Mouse (Mus musculus): ENCODE measurements around the gene Ifit2. TPM values are rescaled to one million over a fixed set of nuclear protein-coding genes. Genes with fewer than 3 reads are reported as not detected.

Gene Ifit2
- 1 to 10 TPM; 6.9 to 7.1 TPM for total RNA-seq (2021)

GRCm38 (mm10) chr19:34550534-34551223 lies at the start of gene Ifit2:
Ifit2 (plus strand) TSS chr19:34550694.
- peak; percentile 74 to 81 for DNase-seq (ENCODE audit: extremely low spot score in 1 of 2, low spot score in 2 of 2)
- intact Hi-C loops (cut with DNase I): loop anchor here (2.0 kb wide), 1 partner anchor 216 kb away; no protein-coding TSS in a partner anchor

- peak; percentile 20 to 70 for DNase-seq (ENCODE audit: extremely low spot score in 1 of 2, low spot score in 2 of 2)
- intact Hi-C loops (cut with DNase I): no loop called here
Observed at GRCm38 (mm10) chr19:34500763-34501162, 49.7 kb upstream of the Ifit2 start.

- no peak for DNase-seq (ENCODE audit: extremely low spot score in 1 of 2, low spot score in 2 of 2)
- intact Hi-C loops (cut with DNase I): no loop called here
Observed at GRCm38 (mm10) chr19:34505161-34505721, 45.3 kb upstream of the Ifit2 start.

GRCm38 (mm10) chr19:34510717-34511116 lies 39.8 kb upstream of the Ifit2 start:
- intact Hi-C loops (cut with DNase I): no loop called here
- peak in 1 of 2 experiments; percentile 50 for DNase-seq (ENCODE audit: extremely low spot score in 1 of 2, low spot score in 2 of 2)

GRCm38 (mm10) chr19:34511528-34511927 lies 39.0 kb upstream of the Ifit2 start:
- no peak for DNase-seq (ENCODE audit: extremely low spot score in 1 of 2, low spot score in 2 of 2)
- intact Hi-C loops (cut with DNase I): no loop called here

GRCm38 (mm10) chr19:34515681-34516080 lies 34.8 kb upstream of the Ifit2 start:
- intact Hi-C loops (cut with DNase I): no loop called here
- no peak for DNase-seq (ENCODE audit: extremely low spot score in 1 of 2, low spot score in 2 of 2)

- DNase-seq (ENCODE audit: extremely low spot score in 1 of 2, low spot score in 2 of 2): no peak
- intact Hi-C loops (cut with DNase I): no loop called here
Observed at GRCm38 (mm10) chr19:34516346-34516745, 34.1 kb upstream of the Ifit2 start.

- DNase-seq (ENCODE audit: extremely low spot score in 1 of 2, low spot score in 2 of 2): no peak
- intact Hi-C loops (cut with DNase I): no loop called here
Observed at GRCm38 (mm10) chr19:34517197-34517596, 33.3 kb upstream of the Ifit2 start.

GRCm38 (mm10) chr19:34517812-34518594 lies 32.5 kb upstream of the Ifit2 start:
- intact Hi-C loops (cut with DNase I): no loop called here
- DNase-seq (ENCODE audit: extremely low spot score in 1 of 2, low spot score in 2 of 2): no peak

GRCm38 (mm10) chr19:34518786-34519185 lies 31.7 kb upstream of the Ifit2 start:
- no peak for DNase-seq (ENCODE audit: extremely low spot score in 1 of 2, low spot score in 2 of 2)
- intact Hi-C loops (cut with DNase I): no loop called here

GRCm38 (mm10) chr19:34519646-34520045 lies 30.8 kb upstream of the Ifit2 start:
- no peak for DNase-seq (ENCODE audit: extremely low spot score in 1 of 2, low spot score in 2 of 2)
- intact Hi-C loops (cut with DNase I): no loop called here

GRCm38 (mm10) chr19:34520051-34520450 lies 30.4 kb upstream of the Ifit2 start:
- intact Hi-C loops (cut with DNase I): no loop called here
- DNase-seq (ENCODE audit: extremely low spot score in 1 of 2, low spot score in 2 of 2): no peak

- DNase-seq (ENCODE audit: extremely low spot score in 1 of 2, low spot score in 2 of 2): no peak
- intact Hi-C loops (cut with DNase I): no loop called here
Observed at GRCm38 (mm10) chr19:34521361-34521760, 29.1 kb upstream of the Ifit2 start.

- intact Hi-C loops (cut with DNase I): no loop called here
- DNase-seq (ENCODE audit: extremely low spot score in 1 of 2, low spot score in 2 of 2): no peak
Observed at GRCm38 (mm10) chr19:34521978-34522377, 28.5 kb upstream of the Ifit2 start.

GRCm38 (mm10) chr19:34523106-34523725 lies 27.3 kb upstream of the Ifit2 start:
- DNase-seq (ENCODE audit: extremely low spot score in 1 of 2, low spot score in 2 of 2): no peak
- intact Hi-C loops (cut with DNase I): no loop called here

- intact Hi-C loops (cut with DNase I): no loop called here
- DNase-seq (ENCODE audit: extremely low spot score in 1 of 2, low spot score in 2 of 2): no peak
Observed at GRCm38 (mm10) chr19:34524646-34525045, 25.8 kb upstream of the Ifit2 start.

- intact Hi-C loops (cut with DNase I): no loop called here
- no peak for DNase-seq (ENCODE audit: extremely low spot score in 1 of 2, low spot score in 2 of 2)
Observed at GRCm38 (mm10) chr19:34526321-34526923, 24.1 kb upstream of the Ifit2 start.

GRCm38 (mm10) chr19:34526941-34527682 lies 23.4 kb upstream of the Ifit2 start, which contains the start of gene Lipa:
Lipa (minus strand) TSS chr19:34527474.
- DNase-seq (ENCODE audit: extremely low spot score in 1 of 2, low spot score in 2 of 2): peak; percentile 90 to 97
- intact Hi-C loops (cut with DNase I): no loop called here
